Mouse (Mus musculus): ENCODE measurements at regions not wholly inside any gene's neighbourhood (a gene's known extent, or its start where the extent isn't known, plus 50 kb on each side); places are given as distances from the start of the nearest gene placed in this dataset.

- no peaks in the 10 kb centered on the region for H3K27me3 ChIP-seq (ENCODE audit: control insufficient read depth in 1 of 2, insufficient read depth in 2 of 2, low read length in 2 of 2)
- no peak for DNase-seq (ENCODE audit: low read depth, low spot score)
- no peaks in the 10 kb centered on the region for H3K36me3 ChIP-seq (ENCODE audit: control insufficient read depth in 1 of 2, insufficient read depth in 2 of 2, low read length in 2 of 2)
- H3K9me3 ChIP-seq (replicated peaks; ENCODE audit: insufficient read depth, low read length) = no peaks in the 10 kb centered on the region
- H3K4me3 ChIP-seq (ENCODE audit: control insufficient read depth in 1 of 2, insufficient read depth in 1 of 2, low read depth in 2 of 2, low read length in 2 of 2) = no peak overlapping the region
- no peaks in the 10 kb centered on the region for H3K4me1 ChIP-seq (ENCODE audit: control insufficient read depth in 1 of 2, insufficient read depth in 2 of 2, low read length in 2 of 2)
- TF ChIP-seq CHD2 (IDR thresholded peaks at IDR 0.05; ENCODE audit: low read length) (no peak), ZNF384 (IDR thresholded peaks at IDR 0.05; ENCODE audit: low read depth, low read length) (no peak), NRF1 (IDR thresholded peaks at IDR 0.05; ENCODE audit: insufficient read depth, low read depth, low read length, poor library complexity, severe bottlenecking) (no peak), SIN3A (IDR thresholded peaks at IDR 0.05; ENCODE audit: low read length) (no peak), MYB (IDR thresholded peaks at IDR 0.05; ENCODE audit: low read depth, low read length) (no peak), MAFK (IDR thresholded peaks at IDR 0.05; ENCODE audit: borderline replicate concordance, low read depth, low read length) (no peak), UBTF (IDR thresholded peaks at IDR 0.05; ENCODE audit: borderline replicate concordance, insufficient read depth, low read depth, low read length) (no peak), TBP (IDR thresholded peaks at IDR 0.05; ENCODE audit: low read depth, low read length) (no peak)
- H3K79me2 ChIP-seq (ENCODE audit: control insufficient read depth, insufficient read depth, low read length, poor library complexity) = no peaks in the 10 kb centered on the region
- no peak overlapping the region for H3K27ac ChIP-seq (ENCODE audit: control insufficient read depth, low read depth, low read length)
- no peak overlapping the region for H3K9ac ChIP-seq (ENCODE audit: control insufficient read depth, low read depth, low read length, poor library complexity, severe bottlenecking)
Observed at GRCm38 (mm10) chr3:144050341-144050740, 154.7 kb downstream of the Lmo4 start.

GRCm38 (mm10) chr3:144049270-144049669, 155.8 kb downstream of the Lmo4 start:
- no peak for TF ChIP-seq HCFC1 (IDR thresholded peaks at IDR 0.05; ENCODE audit: low read depth, low read length)
- Histone ChIP-seq H3K79me2 (ENCODE audit: control insufficient read depth, insufficient read depth, low read length, poor library complexity) (no peaks in the 10 kb centered on the region), H3K4me1 (ENCODE audit: control insufficient read depth in 1 of 2, insufficient read depth in 2 of 2, low read length in 2 of 2) (no peaks in the 10 kb centered on the region), H3K27ac (ENCODE audit: control insufficient read depth, low read depth, low read length) (no peak overlapping the region), H3K27me3 (ENCODE audit: control insufficient read depth in 1 of 2, insufficient read depth in 2 of 2, low read length in 2 of 2) (no peaks in the 10 kb centered on the region), H3K9ac (ENCODE audit: control insufficient read depth, low read depth, low read length, poor library complexity, severe bottlenecking) (no peak overlapping the region), H3K36me3 (ENCODE audit: control insufficient read depth in 1 of 2, insufficient read depth in 2 of 2, low read length in 2 of 2) (no peaks in the 10 kb centered on the region), H3K9me3 (replicated peaks; ENCODE audit: insufficient read depth, low read length) (no peaks in the 10 kb centered on the region), H3K4me3 (ENCODE audit: control insufficient read depth in 1 of 2, insufficient read depth in 1 of 2, low read depth in 2 of 2, low read length in 2 of 2) (no peak overlapping the region)
- DNase-seq (ENCODE audit: low read depth, low spot score) = no peak

GRCm38 (mm10) chr3:144044366-144044765, 160.7 kb downstream of the Lmo4 start:
- H3K79me2 ChIP-seq (ENCODE audit: control insufficient read depth, insufficient read depth, low read length, poor library complexity) = no peaks in the 10 kb centered on the region

More at GRCm38 (mm10) chr3:144044366-144044765, 160.7 kb downstream of the Lmo4 start:
- Histone ChIP-seq H3K27ac (ENCODE audit: control insufficient read depth, low read depth, low read length) (no peak overlapping the region), H3K36me3 (ENCODE audit: control insufficient read depth in 1 of 2, insufficient read depth in 2 of 2, low read length in 2 of 2) (no peaks in the 10 kb centered on the region), H3K9ac (ENCODE audit: control insufficient read depth, low read depth, low read length, poor library complexity, severe bottlenecking) (no peak overlapping the region), H3K4me1 (ENCODE audit: control insufficient read depth in 1 of 2, insufficient read depth in 2 of 2, low read length in 2 of 2) (no peaks in the 10 kb centered on the region), H3K9me3 (replicated peaks; ENCODE audit: insufficient read depth, low read length) (no peaks in the 10 kb centered on the region), H3K4me3 (ENCODE audit: control insufficient read depth in 1 of 2, insufficient read depth in 1 of 2, low read depth in 2 of 2, low read length in 2 of 2) (no peak overlapping the region), H3K27me3 (ENCODE audit: control insufficient read depth in 1 of 2, insufficient read depth in 2 of 2, low read length in 2 of 2) (no peaks in the 10 kb centered on the region)
- TF ChIP-seq EP300 (IDR thresholded peaks at IDR 0.05; ENCODE audit: low read depth in 1 of 2, low read length in 2 of 2) = no peak
- TF ChIP-seq KAT2A (conservative IDR thresholded peaks at IDR 0.05; ENCODE audit: low read depth, low read length) = no peak
- TF ChIP-seq SIN3A (IDR thresholded peaks at IDR 0.05; ENCODE audit: low read length) = no peak
- no peak for TF ChIP-seq CTCF (IDR thresholded peaks at IDR 0.05 in 2 of 3, conservative IDR thresholded peaks at IDR 0.05 in 1 of 3; ENCODE audit: control insufficient read depth in 1 of 3, insufficient read depth in 1 of 3, low read depth in 2 of 3, low read length in 3 of 3, poor library complexity in 1 of 3, severe bottlenecking in 1 of 3)
- no peak for TF ChIP-seq BHLHE40 (IDR thresholded peaks at IDR 0.05; ENCODE audit: borderline replicate concordance, low read depth, low read length)
- no peak for DNase-seq (ENCODE audit: low read depth, low spot score)
